ENCODE assay signal across 14 mouse cellular contexts in the genomic region with DNA sequence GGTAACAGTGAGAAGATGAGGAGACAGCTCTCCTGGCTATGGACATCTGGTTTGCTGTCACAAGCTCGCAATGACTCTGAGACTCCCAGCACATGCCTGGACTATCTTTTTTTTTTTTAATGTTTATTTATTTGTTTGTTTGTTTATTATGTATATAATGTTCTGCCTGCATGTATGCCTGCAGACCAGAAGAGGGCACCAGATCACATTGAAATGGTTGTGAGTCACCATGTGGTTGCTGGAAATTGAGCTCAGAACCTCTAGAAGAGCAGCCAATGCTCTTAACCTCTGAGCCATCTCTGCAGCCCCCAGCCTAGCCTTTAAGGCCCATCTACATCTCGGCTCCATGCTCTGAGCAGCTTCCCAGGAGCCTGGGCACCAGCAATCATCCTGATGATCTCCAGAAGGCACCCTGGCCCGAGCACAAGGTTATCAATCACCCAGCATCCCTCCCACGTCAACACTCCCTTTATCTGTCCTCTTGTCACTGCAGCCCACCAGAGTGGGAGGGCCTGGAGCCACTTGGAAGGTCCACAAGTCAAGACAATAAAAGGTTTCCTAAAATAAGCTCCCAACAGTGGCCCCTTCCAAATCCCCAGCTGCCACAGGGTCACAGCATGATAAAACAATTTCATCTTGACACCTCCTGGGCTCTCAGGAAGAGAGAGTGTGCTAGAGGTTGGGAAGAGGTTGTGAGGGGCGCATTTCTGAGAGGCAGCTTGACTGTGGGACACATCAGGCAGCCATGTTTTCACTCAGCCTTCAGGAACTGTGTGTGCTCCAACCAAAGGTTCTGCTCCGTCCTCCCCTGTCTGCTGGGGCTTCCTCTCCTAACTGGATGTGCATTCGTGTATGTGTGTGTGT.
DNase-seq lines count a peak whose midpoint lies in the region; ATAC-seq and TF ChIP-seq lines count a peak whose summit lies in the region.
"Had no signal": no experiment of that assay in that cellular context is flagged by ENCODE, and none has a peak within 500 bp of the region (broad histone marks: within the 10 kb centered on the region; RNA-seq: fewer than 3 reads in every experiment).

No protein-coding gene starts in this region.

- no peak for DNase-seq in gastrocnemius, adult 2 months
- no peak for DNase-seq in gastrocnemius, postnatal 36 days
- DNase-seq in layer of hippocampus, adult 2 months (ENCODE audit: low spot score in 2 of 2): no peak
- DNase-seq in layer of hippocampus, postnatal 36 days: no peak
- DNase-seq in 416B (ENCODE audit: low read depth) (peak; percentile 61), ZHBTc4 (ENCODE audit: low read depth, low spot score) (peak; percentile 50)
- DNase-seq in thymus, adult 2 months: no peak
- DNase-seq: cerebellum, postnatal 36 days; right cerebral cortex, postnatal 14 days had no signal

- H3K36me3 ChIP-seq in thymus, adult 2 months (ENCODE audit: control insufficient read depth, insufficient read depth, low read length): no peaks in the 10 kb centered on the region
- H3K36me3 ChIP-seq: forebrain, embryonic 12.5 days; hindbrain, embryonic 15.5 days; limb, embryonic 13.5 days had no signal

- H3K27me3 ChIP-seq in thymus, adult 2 months (ENCODE audit: control insufficient read depth, insufficient read depth, low read length): no peaks in the 10 kb centered on the region
- H3K27me3 ChIP-seq: forebrain, embryonic 12.5 days; hindbrain, embryonic 15.5 days had no signal

- intact Hi-C loops in gastrocnemius, adult 2 months (cut with DNase I): loop anchor here (5.0 kb wide), 1 partner anchor 363 kb away; no protein-coding TSS in a partner anchor
- intact Hi-C loops in gastrocnemius, postnatal 36 days (cut with DNase I): loop anchor here (5.0 kb wide), 1 partner anchor 87 kb away; no protein-coding TSS in a partner anchor

- H3K27ac ChIP-seq in gastrocnemius, adult 2 months: no peak overlapping the region
- no peak overlapping the region for H3K27ac ChIP-seq in layer of hippocampus, adult 2 months
- H3K27ac ChIP-seq in thymus, adult 2 months (ENCODE audit: control insufficient read depth, insufficient read depth, low read length): no peak overlapping the region
- H3K27ac ChIP-seq: forebrain, embryonic 12.5 days; hindbrain, embryonic 15.5 days; limb, embryonic 13.5 days had no signal

- no peak overlapping the region for H3K4me3 ChIP-seq in gastrocnemius, adult 2 months
- no peak overlapping the region for H3K4me3 ChIP-seq in layer of hippocampus, adult 2 months
- H3K4me3 ChIP-seq in thymus, adult 2 months (ENCODE audit: control insufficient read depth, insufficient read depth, low read length): no peak overlapping the region
- H3K4me3 ChIP-seq: forebrain, embryonic 12.5 days; hindbrain, embryonic 15.5 days; limb, embryonic 13.5 days; myocyte had no signal

- TF ChIP-seq POLR2A in thymus, adult 2 months (IDR thresholded peaks at IDR 0.05; ENCODE audit: control insufficient read depth, extremely low read depth, insufficient read depth, low read length, poor library complexity): no peak

- peak; percentile 56 for TF ChIP-seq CTCF in gastrocnemius, adult 2 months (IDR thresholded peaks at IDR 0.05)
- TF ChIP-seq CTCF in layer of hippocampus, adult 2 months (conservative IDR thresholded peaks at IDR 0.05): peak; percentile 76
- no peak for TF ChIP-seq CTCF in thymus, adult 2 months (IDR thresholded peaks at IDR 0.05; ENCODE audit: borderline replicate concordance, control insufficient read depth, extremely low read depth, insufficient read depth, low read length, poor library complexity)

- peaks cover 8% of the 10 kb centered on the region; the same call in 1 of the 2 replicates for H3K4me1 ChIP-seq in thymus, adult 2 months (replicated peaks; ENCODE audit: control insufficient read depth, insufficient read depth, low read length)

- ATAC-seq in granulocyte monocyte progenitor cell, adult 5-6 weeks (replicated peaks; ENCODE audit: poor library complexity, severe bottlenecking): no peak

- 91% methylated on average over 7 of the region's 7 CpGs for WGBS in thymus, adult 2 months

Comparison
In these comparisons a context has a peak if more than half of its experiments do, and no peak if none do; other contexts are left out.
1. DNase-seq: peak in 416B (single experiment) and ZHBTc4 (single experiment); none in gastrocnemius, adult 2 months (single experiment), gastrocnemius, postnatal 36 days (0 of 2), layer of hippocampus, adult 2 months (0 of 2), layer of hippocampus, postnatal 36 days (0 of 2) and thymus, adult 2 months (single experiment).